In genomic region chr8:125669700-125670195, GRCm38 (mm10) we compare ENCODE assay signal across 8 mouse cellular contexts. TPM values are rescaled to one million over a fixed set of nuclear protein-coding genes. Genes with fewer than 3 reads are reported as not detected.
DNase-seq lines count a peak whose midpoint lies in the region; ATAC-seq and TF ChIP-seq lines count a peak whose summit lies in the region.

Gene Map10 (plus strand): TSS chr8:125669818.

- in situ Hi-C loops in ES-E14 (cut with MboI; ENCODE audit: low sequenced_read_pairs in 2 of 2, unreplicated experiment in 2 of 2), result no loop called here

- peaks cover 9 to 13% of the 10 kb centered on the region in 2 experiments; a peak in 3 of 4 replicates for H3K4me1 ChIP-seq in ES-E14 (ENCODE audit: control insufficient read depth in 2 of 2, insufficient read depth in 2 of 2, low read length in 2 of 2, poor library complexity in 1 of 2)
- peaks cover 17% of the 10 kb centered on the region for H3K4me1 ChIP-seq in hindbrain, embryonic 12.5 days
- peaks cover 25% of the 10 kb centered on the region for H3K4me1 ChIP-seq in lung, embryonic 15.5 days

- H3K4me3 ChIP-seq in ES-E14 (ENCODE audit: insufficient read depth in 1 of 2, low read depth in 1 of 2, low read length in 2 of 2, poor library complexity in 1 of 2, severe bottlenecking in 1 of 2), result peak within 1 kb of the TSS; percentile 65 to 84
- H3K4me3 ChIP-seq in hindbrain, embryonic 12.5 days, result peak within 1 kb of the TSS; percentile 57
- peak within 1 kb of the TSS; percentile 52 for H3K4me3 ChIP-seq in lung, embryonic 15.5 days

- peak; percentile 85 for ATAC-seq in hindbrain, embryonic 12.5 days (ENCODE audit: low FRiP score)
- peak; percentile 80 for ATAC-seq in lung, embryonic 15.5 days (ENCODE audit: borderline replicate concordance, extremely low read depth, low FRiP score, low TSS enrichment)

- H3K36me3 ChIP-seq in ES-E14 (ENCODE audit: control insufficient read depth, insufficient read depth, low read length, poor library complexity, severe bottlenecking), result no peaks in the 10 kb centered on the region; the same call in 1 of the 2 replicates
- H3K36me3 ChIP-seq in hindbrain, embryonic 12.5 days, result peaks cover 20% of the 10 kb centered on the region
- peaks cover 15% of the 10 kb centered on the region for H3K36me3 ChIP-seq in lung, embryonic 15.5 days

- peak; percentile 85 for DNase-seq in ES-E14 (ENCODE audit: low read depth, low spot score)
- DNase-seq in cerebellum, adult 9-10 months, result peak; percentile 88
- DNase-seq in frontal cortex, postnatal 14 days (ENCODE audit: low spot score in 2 of 2), result peak; percentile 81 to 85
- DNase-seq in layer of hippocampus, adult 9-11 months, result peak; percentile 89
- peak; percentile 77 for DNase-seq in ovary, adult 18-20 months (ENCODE audit: low spot score)
- DNase-seq in thymus, adult 18-20 months, result peak; percentile 38 to 66

- H3K27me3 ChIP-seq in hindbrain, embryonic 12.5 days, result peaks cover 11% of the 10 kb centered on the region
- H3K27me3 ChIP-seq in lung, embryonic 15.5 days, result no peaks in the 10 kb centered on the region

- no peaks in the 10 kb centered on the region for H3K9me3 ChIP-seq in ES-E14 (ENCODE audit: control insufficient read depth, insufficient read depth, low read depth, low read length)
- peaks cover 23% of the 10 kb centered on the region for H3K9me3 ChIP-seq in hindbrain, embryonic 12.5 days (replicated peaks)
- H3K9me3 ChIP-seq in lung, embryonic 15.5 days, result peaks cover 21% of the 10 kb centered on the region

- 2% methylated on average over 58 of the region's 62 CpGs for WGBS in hindbrain, embryonic 12.5 days
- WGBS in lung, embryonic 15.5 days, result 3% methylated on average over 60 of the region's 62 CpGs

- H3K4me2 ChIP-seq in hindbrain, embryonic 12.5 days (replicated peaks), result peak within 1 kb of the TSS; percentile 65
- peak within 1 kb of the TSS; percentile 91 for H3K4me2 ChIP-seq in lung, embryonic 15.5 days

- peak within 1 kb of the TSS; percentile 83 for H3K9ac ChIP-seq in ES-E14 (ENCODE audit: insufficient read depth, low read depth, low read length, poor library complexity, severe bottlenecking)
- peak within 1 kb of the TSS; percentile 78 for H3K9ac ChIP-seq in hindbrain, embryonic 12.5 days
- peak within 1 kb of the TSS; percentile 55 for H3K9ac ChIP-seq in lung, embryonic 15.5 days

- peak within 1 kb of the TSS; percentile 15; the same call in 1 of the 2 replicates for H3K27ac ChIP-seq in ES-E14 (ENCODE audit: insufficient read depth, low read depth, low read length, poor library complexity, severe bottlenecking)
- H3K27ac ChIP-seq in hindbrain, embryonic 12.5 days, result peak within 1 kb of the TSS; percentile 64
- H3K27ac ChIP-seq in lung, embryonic 15.5 days, result 0 out of 2 replicates have a peak within 1 kb of the TSS, but pooled peaks have one; percentile 10

TF ChIP-seq in ES-E14, 5 proteins besides CTCF, POLR2A, EP300 and RAD21:
- TF ChIP-seq ZC3H11A (IDR thresholded peaks at IDR 0.05; ENCODE audit: borderline replicate concordance, low read depth, low read length) (no peak), CHD2 (IDR thresholded peaks at IDR 0.05; ENCODE audit: low read depth, low read length) (peak; percentile 97)

RNA-seq across cellular contexts. Expression of gene Map10, which starts in this region (rescaled TPM):
- total RNA-seq in ES-E14 (2012; rRNA removed), result 6.4 and 8.7 TPM in 2 replicates
- polyA plus RNA-seq in hindbrain, embryonic 12.5 days (2016; fragmentation: Nextera tagmentation; extraction: Ambion mirVana), result 9.2 and 9.6 TPM in 2 replicates
- 6.7 and 6.8 TPM in 2 replicates for polyA plus RNA-seq in lung, embryonic 15.5 days (2015; fragmentation: Nextera tagmentation; extraction: Ambion mirVana)

Comparison
In these comparisons a context has a peak if more than half of its experiments do, and no peak if none do; other contexts are left out.
1. Peak in every context shown above with its lines: DNase-seq, ATAC-seq, H3K4me3 ChIP-seq and H3K27ac ChIP-seq.
2. H3K27ac ChIP-seq: peak in every context shown above with its lines; median percentile 64 in hindbrain, embryonic 12.5 days; 15 in ES-E14; 10 in lung, embryonic 15.5 days.